Comparison of ENCODE assay signal across 10 mouse cellular contexts in the genomic region with DNA sequence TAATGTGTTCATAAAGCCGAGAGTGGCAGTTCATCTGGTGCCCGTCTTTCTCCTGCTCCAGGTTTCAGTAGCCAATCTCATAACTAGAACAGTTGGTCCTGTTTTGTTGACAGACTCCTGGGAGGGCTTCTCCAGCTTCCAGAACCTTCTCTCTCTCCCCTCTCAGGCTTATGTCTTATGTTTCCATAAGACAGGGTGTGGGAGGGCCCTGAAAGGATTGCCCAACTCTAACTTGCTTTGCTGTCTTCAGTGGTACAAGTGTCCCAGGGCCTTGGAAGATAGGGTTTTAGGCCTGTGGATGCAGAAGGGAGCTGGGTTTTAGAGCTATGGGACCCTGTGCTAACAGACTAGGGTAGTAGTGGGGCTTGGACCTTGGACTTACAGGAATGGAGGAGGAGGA. TPM values are rescaled to one million over a fixed set of nuclear protein-coding genes. Genes with fewer than 3 reads are reported as not detected.
DNase-seq lines count a peak whose midpoint lies in the region; ATAC-seq and TF ChIP-seq lines count a peak whose summit lies in the region.
"Had no signal": no experiment of that assay in that cellular context is flagged by ENCODE, and none has a peak within 500 bp of the region (broad histone marks: within the 10 kb centered on the region; RNA-seq: fewer than 3 reads in every experiment).

No protein-coding gene starts in this region.

- peak overlapping the region; percentile 71 for H3K4me3 ChIP-seq in left cerebral cortex, adult 2 months
- H3K4me3 ChIP-seq in forebrain, embryonic 10.5 days, result peak overlapping the region; percentile 90
- peak overlapping the region; percentile 85 for H3K4me3 ChIP-seq in intestine, embryonic 16.5 days (ENCODE audit: low read length)
- peak overlapping the region; percentile 91 for H3K4me3 ChIP-seq in neural tube, embryonic 13.5 days

- peak overlapping the region; percentile 96 for H3K4me2 ChIP-seq in intestine, embryonic 16.5 days (ENCODE audit: low read depth, low read length)
- peak overlapping the region; percentile 97 for H3K4me2 ChIP-seq in neural tube, embryonic 13.5 days

- peaks cover 16% of the 10 kb centered on the region for H3K36me3 ChIP-seq in forebrain, embryonic 10.5 days (replicated peaks)
- no peaks in the 10 kb centered on the region for H3K36me3 ChIP-seq in intestine, embryonic 16.5 days (ENCODE audit: control insufficient read depth, insufficient read depth, low read length)
- H3K36me3 ChIP-seq in neural tube, embryonic 13.5 days, result peaks cover 18% of the 10 kb centered on the region

- no peak for TF ChIP-seq CTCF in left cerebral cortex, adult 2 months (IDR thresholded peaks at IDR 0.05)

- 64% methylated on average over 2 of the region's 2 CpGs for WGBS in forebrain, embryonic 10.5 days
- WGBS in intestine, embryonic 16.5 days, result 66% methylated on average over 2 of the region's 2 CpGs
- WGBS in neural tube, embryonic 13.5 days, result 62% methylated on average over 2 of the region's 2 CpGs

- intact Hi-C loops in left cerebral cortex, adult 2 months (cut with DNase I), result no loop called here
- intact Hi-C loops in left cerebral cortex, postnatal 36 days (cut with DNase I), result no loop called here

- no peak for DNase-seq in left cerebral cortex, adult 2 months (ENCODE audit: extremely low spot score in 1 of 2, low spot score in 2 of 2)
- DNase-seq in left cerebral cortex, postnatal 36 days (ENCODE audit: low spot score in 2 of 2), result no peak
- no peak for DNase-seq in forebrain, embryonic 10.5 days (ENCODE audit: extremely low spot score, low spot score)
- DNase-seq in cerebellum, postnatal 36 days, result no peak
- no peak for DNase-seq in testis, postnatal 14 days (ENCODE audit: low spot score)
- DNase-seq in lung, adult 18-20 months, result no peak
- DNase-seq: kidney, adult 9 months; thymus, postnatal 14 days had no signal

- H3K4me1 ChIP-seq in forebrain, embryonic 10.5 days, result peaks cover 32% of the 10 kb centered on the region
- H3K4me1 ChIP-seq in intestine, embryonic 16.5 days (ENCODE audit: control insufficient read depth, insufficient read depth, low read length), result peaks cover 22% of the 10 kb centered on the region
- peaks cover 36% of the 10 kb centered on the region for H3K4me1 ChIP-seq in neural tube, embryonic 13.5 days (replicated peaks)

- H3K9ac ChIP-seq in intestine, embryonic 16.5 days (ENCODE audit: low read depth, low read length), result peak overlapping the region; percentile 84
- peak overlapping the region; percentile 93 for H3K9ac ChIP-seq in neural tube, embryonic 13.5 days

- no peaks in the 10 kb centered on the region for H3K9me3 ChIP-seq in forebrain, embryonic 10.5 days
- H3K9me3 ChIP-seq in intestine, embryonic 16.5 days (ENCODE audit: control insufficient read depth, low read length), result no peaks in the 10 kb centered on the region
- H3K9me3 ChIP-seq in neural tube, embryonic 13.5 days, result no peaks in the 10 kb centered on the region

- H3K27ac ChIP-seq in left cerebral cortex, adult 2 months, result no peak overlapping the region
- H3K27ac ChIP-seq in forebrain, embryonic 10.5 days, result no peak overlapping the region
- H3K27ac ChIP-seq in intestine, embryonic 16.5 days (ENCODE audit: low read length), result no peak overlapping the region
- H3K27ac ChIP-seq in neural tube, embryonic 13.5 days (replicated peaks), result no peak overlapping the region

- ATAC-seq in intestine, embryonic 16.5 days, result no peak
- ATAC-seq in neural tube, embryonic 13.5 days (ENCODE audit: low read depth), result no peak

- peaks cover 37% of the 10 kb centered on the region for H3K27me3 ChIP-seq in forebrain, embryonic 10.5 days (ENCODE audit: poor library complexity, severe bottlenecking)
- no peaks in the 10 kb centered on the region for H3K27me3 ChIP-seq in intestine, embryonic 16.5 days (replicated peaks; ENCODE audit: control insufficient read depth, insufficient read depth, low read length)
- peaks cover 5% of the 10 kb centered on the region; the same call in 1 of the 2 replicates for H3K27me3 ChIP-seq in neural tube, embryonic 13.5 days

RNA-seq across cellular contexts. Expression of a gene that starts 1.8 kb away (rescaled TPM):
- total RNA-seq in left cerebral cortex, adult 2 months (2021), result 10 to 100 TPM; 22.8 to 23.2 TPM
- 10 to 100 TPM; 26.8 to 28.0 TPM for total RNA-seq in left cerebral cortex, postnatal 36 days (2021)
- polyA plus RNA-seq in forebrain, embryonic 10.5 days (2016; fragmentation: Nextera tagmentation; extraction: Ambion mirVana), result 5.1 and 5.5 TPM in 2 replicates
- 5.2 and 6.3 TPM in 2 replicates for polyA plus RNA-seq in intestine, embryonic 16.5 days (2015; fragmentation: Nextera tagmentation; extraction: Ambion mirVana)
- 10.4 and 11.2 TPM in 2 replicates for polyA plus RNA-seq in neural tube, embryonic 13.5 days (2015; fragmentation: Nextera tagmentation; extraction: Ambion mirVana)

RNA-seq across cellular contexts. Expression of a gene that starts 30.3 kb away (rescaled TPM):
- total RNA-seq in left cerebral cortex, adult 2 months (2021), result 100 to 1,000 TPM; 100 to 103 TPM
- 100 to 1,000 TPM in 1 of 2 experiments, 10 to 100 TPM in 1; 95.2 to 109 TPM for total RNA-seq in left cerebral cortex, postnatal 36 days (2021)
- polyA plus RNA-seq in forebrain, embryonic 10.5 days (2016; fragmentation: Nextera tagmentation; extraction: Ambion mirVana), result 419 and 440 TPM in 2 replicates
- polyA plus RNA-seq in intestine, embryonic 16.5 days (2015; fragmentation: Nextera tagmentation; extraction: Ambion mirVana), result 287 and 317 TPM in 2 replicates
- polyA plus RNA-seq in neural tube, embryonic 13.5 days (2015; fragmentation: Nextera tagmentation; extraction: Ambion mirVana), result 259 and 278 TPM in 2 replicates

RNA-seq across cellular contexts. Expression of a gene that starts 30.5 kb away (rescaled TPM):
- 10 to 100 TPM; 12.0 to 12.9 TPM for total RNA-seq in left cerebral cortex, adult 2 months (2021)
- total RNA-seq in left cerebral cortex, postnatal 36 days (2021), result 10 to 100 TPM; 12.6 to 13.2 TPM
- 6.9 and 8.1 TPM in 2 replicates for polyA plus RNA-seq in forebrain, embryonic 10.5 days (2016; fragmentation: Nextera tagmentation; extraction: Ambion mirVana)
- polyA plus RNA-seq in intestine, embryonic 16.5 days (2015; fragmentation: Nextera tagmentation; extraction: Ambion mirVana), result 4.2 and 5.7 TPM in 2 replicates
- 12.4 and 13.1 TPM in 2 replicates for polyA plus RNA-seq in neural tube, embryonic 13.5 days (2015; fragmentation: Nextera tagmentation; extraction: Ambion mirVana)

RNA-seq across cellular contexts. Expression of a gene that starts 35.5 kb away (rescaled TPM):
- total RNA-seq in left cerebral cortex, adult 2 months (2021), result 10 to 100 TPM; 62.5 to 66.6 TPM
- 10 to 100 TPM; 62.6 to 65.3 TPM for total RNA-seq in left cerebral cortex, postnatal 36 days (2021)
- 283 and 289 TPM in 2 replicates for polyA plus RNA-seq in forebrain, embryonic 10.5 days (2016; fragmentation: Nextera tagmentation; extraction: Ambion mirVana)
- polyA plus RNA-seq in intestine, embryonic 16.5 days (2015; fragmentation: Nextera tagmentation; extraction: Ambion mirVana), result 221 and 238 TPM in 2 replicates
- 185 and 196 TPM in 2 replicates for polyA plus RNA-seq in neural tube, embryonic 13.5 days (2015; fragmentation: Nextera tagmentation; extraction: Ambion mirVana)

RNA-seq across cellular contexts. Expression of a gene that starts 47.8 kb away (rescaled TPM):
- 10 to 100 TPM; 19.7 to 19.8 TPM for total RNA-seq in left cerebral cortex, adult 2 months (2021)
- 10 to 100 TPM; 14.1 to 19.0 TPM for total RNA-seq in left cerebral cortex, postnatal 36 days (2021)
- polyA plus RNA-seq in forebrain, embryonic 10.5 days (2016; fragmentation: Nextera tagmentation; extraction: Ambion mirVana), result 56.0 and 60.5 TPM in 2 replicates
- 56.4 and 57.5 TPM in 2 replicates for polyA plus RNA-seq in intestine, embryonic 16.5 days (2015; fragmentation: Nextera tagmentation; extraction: Ambion mirVana)
- polyA plus RNA-seq in neural tube, embryonic 13.5 days (2015; fragmentation: Nextera tagmentation; extraction: Ambion mirVana), result 46.5 and 52.9 TPM in 2 replicates
